Mouse (Mus musculus) cerebellum, adult 9-11 months (tissue): Measurements from ENCODE around the gene Aebp1.
"Not testable (repeated sequence)": the region's sequence is repeated elsewhere in the genome, so short reads cannot be mapped to it uniquely, and the experiment has no call there.

ENCODE experiments used
- DNase-seq: peaks from one replicate; pipeline ENCODE4 v3.0.0; 2022

Gene Aebp1

GRCm38 (mm10) chr11:5856479-5857130 is 5.1 kb upstream of the Aebp1 start:
- no peak for DNase-seq

GRCm38 (mm10) chr11:5858723-5859122 is 3.0 kb upstream of the Aebp1 start:
- DNase-seq: no peak

GRCm38 (mm10) chr11:5859883-5860550 is 1.7 kb upstream of the Aebp1 start:
- no peak for DNase-seq

GRCm38 (mm10) chr11:5860639-5861038 is 1.1 kb upstream of the Aebp1 start:
- DNase-seq: no peak

GRCm38 (mm10) chr11:5862394-5863105 is 803 bp downstream of the Aebp1 start:
- no peak for DNase-seq

- no peak for DNase-seq
These were observed 5.4 kb downstream of the Aebp1 start for GRCm38 (mm10) chr11:5867196-5867595.

GRCm38 (mm10) chr11:5868324-5868723 is 6.6 kb downstream of the Aebp1 start:
- DNase-seq: no peak

GRCm38 (mm10) chr11:5869331-5869730 is 7.6 kb downstream of the Aebp1 start:
- no peak for DNase-seq

GRCm38 (mm10) chr11:5870069-5870468 is 8.3 kb downstream of the Aebp1 start:
- DNase-seq: no peak

GRCm38 (mm10) chr11:5872707-5873106 is 11.0 kb downstream of the Aebp1 start:
- DNase-seq: no peak

GRCm38 (mm10) chr11:5873192-5873591 is 11.4 kb downstream of the Aebp1 start:
- DNase-seq: no peak

GRCm38 (mm10) chr11:5877421-5877820 is 15.7 kb downstream of the Aebp1 start:
- no peak for DNase-seq

GRCm38 (mm10) chr11:5877921-5878526 is 16.3 kb downstream of the Aebp1 start, which contains the start of gene Pold2:
Gene Pold2, minus strand, starts transcription at chr11:5878292.
- peak; percentile 97 for DNase-seq

- no peak for DNase-seq
These were observed 16.9 kb downstream of the Aebp1 start for GRCm38 (mm10) chr11:5878661-5879060.

- peak; percentile 67 for DNase-seq
These were observed 18.2 kb downstream of the Aebp1 start for GRCm38 (mm10) chr11:5879905-5880304.

GRCm38 (mm10) chr11:5882518-5882917 is 20.8 kb downstream of the Aebp1 start:
- DNase-seq: no peak

GRCm38 (mm10) chr11:5886187-5886586 is 24.4 kb downstream of the Aebp1 start:
- DNase-seq: no peak

GRCm38 (mm10) chr11:5887250-5887649 is 25.5 kb downstream of the Aebp1 start:
- DNase-seq: no peak

- not testable (repeated sequence) for DNase-seq
These were observed 26.8 kb downstream of the Aebp1 start for GRCm38 (mm10) chr11:5888563-5888962.

GRCm38 (mm10) chr11:5892151-5892591 is 30.4 kb downstream of the Aebp1 start:
- peak; percentile 86 for DNase-seq

- DNase-seq: no peak
These were observed 31.1 kb downstream of the Aebp1 start for GRCm38 (mm10) chr11:5892810-5893368.

- no peak for DNase-seq
These were observed 32.1 kb downstream of the Aebp1 start for GRCm38 (mm10) chr11:5893807-5894206.

GRCm38 (mm10) chr11:5897230-5897629 is 35.5 kb downstream of the Aebp1 start:
- no peak for DNase-seq
